Mouse (Mus musculus) embryonic facial prominence, embryonic 10.5 days (tissue): Measurements from ENCODE around the gene Plxnd1. TPM values are rescaled to one million over a fixed set of nuclear protein-coding genes. Genes with fewer than 3 reads are reported as not detected.

Source experiments
- DNase-seq: peaks from one replicate; pipeline ENCODE4 v3.0.0-alpha.2; 2017; ENCODE audit warnings: low spot score
- H3K27ac ChIP-seq: fragments of 300-500 bp; sonication (generic); replicated peaks from 2 replicates; pipeline ENCODE4 v1.5.1; 2016; ENCODE audit warnings: mild to moderate bottlenecking
- H3K27me3 ChIP-seq: fragments of 300-500 bp; sonication (generic); replicated peaks from 2 replicates; pipeline ENCODE4 v1.6.1; 2016; ENCODE audit warnings: low read depth, mild to moderate bottlenecking; ENCODE audit not compliant: poor library complexity, severe bottlenecking
- H3K36me3 ChIP-seq: fragments of 300-500 bp; sonication (generic); replicated peaks from 2 replicates; pipeline ENCODE4 v1.6.1; 2016; ENCODE audit warnings: mild to moderate bottlenecking, moderate library complexity
- H3K4me1 ChIP-seq: fragments of 300-500 bp; sonication (generic); 2 replicates; pipeline ENCODE4 v1.6.1; 2016
- H3K4me3 ChIP-seq: fragments of 300-500 bp; sonication (generic); 2 replicates; pipeline ENCODE4 v1.5.1; 2016; ENCODE audit warnings: mild to moderate bottlenecking, moderate library complexity
- H3K9me3 ChIP-seq: fragments of 300-500 bp; sonication (generic); 2 replicates; pipeline ENCODE4 v1.6.1; 2016; ENCODE audit warnings: mild to moderate bottlenecking
- WGBS: fragments of 180-500 bp; shearing (Covaris S2); methylation state at CpG from one replicate; pipeline ENCODE4 v1.1.7; 2016; 5-methylcytosine and 5-hydroxymethylcytosine counted together
- polyA plus RNA-seq: library from polyadenylated mRNA; unstranded; fragments of >200 nt; fragmentation: Nextera tagmentation; extraction: Ambion mirVana; gene quantifications from 2 replicates; pipeline ENCODE4 v1.2.1, GENCODE M21; 2016

Gene Plxnd1
- polyA plus RNA-seq, 1 experiment from 2014 or later = 26.8 TPM

- 86% methylated on average over 5 of the region's 5 CpGs for WGBS
Observed at GRCm38 (mm10) chr6:115919876-115920275, 74.9 kb downstream of the Plxnd1 start.

GRCm38 (mm10) chr6:115918615-115919014 lies 76.2 kb downstream of the Plxnd1 start:
- Histone ChIP-seq H3K27ac (peak overlapping the region; percentile 12; the same call in 1 of the 2 replicates), H3K36me3 (peaks cover 31% of the 10 kb centered on the region), H3K4me3 (no peak overlapping the region), H3K4me1 (peaks cover 18% of the 10 kb centered on the region), H3K27me3 (no peaks in the 10 kb centered on the region), H3K9me3 (no peaks in the 10 kb centered on the region)
- 78% methylated on average over 1 of the region's 1 CpGs for WGBS
- DNase-seq = no peak

More at GRCm38 (mm10) chr6:115919876-115920275, 74.9 kb downstream of the Plxnd1 start:
- H3K27ac ChIP-seq = no peak overlapping the region
- no peaks in the 10 kb centered on the region for H3K27me3 ChIP-seq
- DNase-seq = no peak
- peaks cover 27% of the 10 kb centered on the region for H3K4me1 ChIP-seq
- no peak overlapping the region for H3K4me3 ChIP-seq
- peaks cover 30% of the 10 kb centered on the region for H3K36me3 ChIP-seq
- no peaks in the 10 kb centered on the region for H3K9me3 ChIP-seq

GRCm38 (mm10) chr6:115916611-115917010 lies 78.2 kb downstream of the Plxnd1 start:
- H3K27me3 ChIP-seq = no peaks in the 10 kb centered on the region
- H3K9me3 ChIP-seq = no peaks in the 10 kb centered on the region
- no peak overlapping the region for H3K27ac ChIP-seq
- peaks cover 34% of the 10 kb centered on the region for H3K36me3 ChIP-seq
- 87% methylated on average over 5 of the region's 5 CpGs for WGBS
- no peak for DNase-seq
- H3K4me1 ChIP-seq = peaks cover 21% of the 10 kb centered on the region
- H3K4me3 ChIP-seq = no peak overlapping the region

GRCm38 (mm10) chr6:115915601-115916445 lies 79.0 kb downstream of the Plxnd1 start:
- Histone ChIP-seq H3K27me3 (no peaks in the 10 kb centered on the region), H3K4me1 (peaks cover 21% of the 10 kb centered on the region), H3K27ac (0 out of 2 replicates have a peak overlapping the region, but pooled peaks have one; percentile 10), H3K36me3 (peaks cover 35% of the 10 kb centered on the region), H3K4me3 (no peak overlapping the region), H3K9me3 (no peaks in the 10 kb centered on the region)
- 80% methylated on average over 17 of the region's 17 CpGs for WGBS
- DNase-seq = no peak

GRCm38 (mm10) chr6:115914511-115915202 lies 80.1 kb downstream of the Plxnd1 start:
- Histone ChIP-seq H3K27me3 (no peaks in the 10 kb centered on the region), H3K4me1 (peaks cover 24% of the 10 kb centered on the region), H3K4me3 (no peak overlapping the region), H3K27ac (no peak overlapping the region), H3K36me3 (peaks cover 34% of the 10 kb centered on the region), H3K9me3 (no peaks in the 10 kb centered on the region)
- WGBS = 92% methylated on average over 15 of the region's 15 CpGs
- no peak for DNase-seq

GRCm38 (mm10) chr6:115913482-115913881 lies 81.3 kb downstream of the Plxnd1 start:
- Histone ChIP-seq H3K27ac (no peak overlapping the region), H3K9me3 (no peaks in the 10 kb centered on the region), H3K4me1 (peaks cover 34% of the 10 kb centered on the region), H3K27me3 (no peaks in the 10 kb centered on the region), H3K36me3 (peaks cover 29% of the 10 kb centered on the region), H3K4me3 (no peak overlapping the region)
- DNase-seq = no peak
- WGBS = 86% methylated on average over 10 of the region's 10 CpGs

- 84% methylated on average over 6 of the region's 6 CpGs for WGBS
- H3K27me3 ChIP-seq = no peaks in the 10 kb centered on the region
- H3K9me3 ChIP-seq = no peaks in the 10 kb centered on the region
- H3K4me3 ChIP-seq = no peak overlapping the region
- peaks cover 37% of the 10 kb centered on the region for H3K4me1 ChIP-seq
- H3K36me3 ChIP-seq = peaks cover 30% of the 10 kb centered on the region
- H3K27ac ChIP-seq = no peak overlapping the region
- no peak for DNase-seq
Observed at GRCm38 (mm10) chr6:115911763-115912162, 83.0 kb downstream of the Plxnd1 start.

- DNase-seq = no peak
- Histone ChIP-seq H3K4me1 (peaks cover 29% of the 10 kb centered on the region), H3K9me3 (no peaks in the 10 kb centered on the region), H3K27me3 (no peaks in the 10 kb centered on the region), H3K27ac (no peak overlapping the region; the same call in 1 of the 2 replicates), H3K4me3 (no peak overlapping the region), H3K36me3 (peaks cover 44% of the 10 kb centered on the region)
- WGBS = 62% methylated on average over 8 of the region's 8 CpGs
Observed at GRCm38 (mm10) chr6:115909940-115910339, 84.9 kb downstream of the Plxnd1 start.

GRCm38 (mm10) chr6:115909052-115909451 lies 85.8 kb downstream of the Plxnd1 start:
- Histone ChIP-seq H3K27me3 (no peaks in the 10 kb centered on the region), H3K4me3 (no peak overlapping the region), H3K27ac (peak overlapping the region; percentile 30; the same call in 1 of the 2 replicates), H3K4me1 (peaks cover 32% of the 10 kb centered on the region), H3K36me3 (peaks cover 48% of the 10 kb centered on the region), H3K9me3 (no peaks in the 10 kb centered on the region)
- WGBS = 62% methylated on average over 3 of the region's 3 CpGs
- DNase-seq = no peak

GRCm38 (mm10) chr6:115908421-115908982 lies 86.3 kb downstream of the Plxnd1 start:
- 59% methylated on average over 6 of the region's 6 CpGs for WGBS
- H3K4me3 ChIP-seq = no peak overlapping the region
- peaks cover 47% of the 10 kb centered on the region for H3K36me3 ChIP-seq
- H3K27ac ChIP-seq = no peak overlapping the region
- H3K9me3 ChIP-seq = no peaks in the 10 kb centered on the region
- H3K27me3 ChIP-seq = no peaks in the 10 kb centered on the region
- H3K4me1 ChIP-seq = peaks cover 32% of the 10 kb centered on the region
- DNase-seq = no peak

GRCm38 (mm10) chr6:115906871-115907270 lies 87.9 kb downstream of the Plxnd1 start:
- WGBS = 82% methylated on average over 2 of the region's 2 CpGs

GRCm38 (mm10) chr6:115906455-115906854 lies 88.3 kb downstream of the Plxnd1 start:
- no peak for DNase-seq
- peaks cover 37% of the 10 kb centered on the region for H3K4me1 ChIP-seq
- H3K9me3 ChIP-seq = no peaks in the 10 kb centered on the region
- 79% methylated on average over 1 of the region's 1 CpGs for WGBS
- peaks cover 58% of the 10 kb centered on the region for H3K36me3 ChIP-seq
- H3K4me3 ChIP-seq = no peak overlapping the region
- H3K27me3 ChIP-seq = no peaks in the 10 kb centered on the region
- H3K27ac ChIP-seq = no peak overlapping the region

More at GRCm38 (mm10) chr6:115906871-115907270, 87.9 kb downstream of the Plxnd1 start:
- H3K4me3 ChIP-seq = no peak overlapping the region
- no peak overlapping the region for H3K27ac ChIP-seq
- DNase-seq = no peak
- H3K27me3 ChIP-seq = no peaks in the 10 kb centered on the region
- H3K4me1 ChIP-seq = peaks cover 33% of the 10 kb centered on the region
- H3K9me3 ChIP-seq = no peaks in the 10 kb centered on the region
- H3K36me3 ChIP-seq = peaks cover 58% of the 10 kb centered on the region
